ENCODE assay signal across 9 mouse cellular contexts in the genomic region with DNA sequence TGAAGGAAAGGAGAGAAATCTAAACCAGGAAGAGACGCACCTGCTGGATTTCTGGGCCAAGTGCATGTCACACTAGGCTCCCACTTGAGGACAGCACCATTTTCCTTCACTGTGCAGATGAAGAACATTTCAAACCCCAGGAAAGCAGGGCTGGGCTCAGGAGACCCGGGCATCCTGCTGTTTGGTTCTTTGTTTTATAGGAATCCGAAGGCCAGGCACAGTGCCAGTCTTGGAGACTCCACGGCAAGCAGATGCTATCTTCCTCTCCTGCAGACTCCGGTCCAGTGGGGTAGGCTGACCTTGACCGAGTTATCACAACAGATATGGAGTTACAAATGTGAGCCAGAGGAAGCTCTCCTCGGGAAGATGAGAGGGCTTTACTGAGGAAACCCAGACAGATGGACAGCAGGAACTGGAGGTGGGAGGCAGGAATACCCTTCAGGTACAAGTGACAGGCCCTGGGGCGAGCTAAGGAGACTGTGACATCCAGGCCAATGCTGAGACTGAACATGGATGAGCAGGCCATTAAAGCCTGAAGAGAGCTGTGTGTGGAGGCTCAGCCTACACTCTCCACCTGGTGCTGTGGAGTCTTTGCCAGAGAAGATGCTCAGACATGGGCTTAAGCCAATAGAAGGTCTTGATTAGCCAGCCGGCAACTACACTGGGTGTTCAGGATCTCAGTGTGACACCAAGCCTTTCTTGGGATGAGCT.
DNase-seq lines count a peak whose midpoint lies in the region; ATAC-seq and TF ChIP-seq lines count a peak whose summit lies in the region.
"Had no signal": no experiment of that assay in that cellular context is flagged by ENCODE, and none has a peak within 500 bp of the region (broad histone marks: within the 10 kb centered on the region; RNA-seq: fewer than 3 reads in every experiment).

No protein-coding gene starts in this region.

- no peaks in the 10 kb centered on the region for H3K9me3 ChIP-seq in hindbrain, embryonic 13.5 days
- H3K9me3 ChIP-seq: liver, embryonic 13.5 days had no signal

- no peak for TF ChIP-seq POLR2A in lung, adult 2 months (IDR thresholded peaks at IDR 0.05; ENCODE audit: borderline replicate concordance, extremely low read depth, low read depth, low read length)

- H3K4me3 ChIP-seq in lung, adult 2 months (replicated peaks; ENCODE audit: extremely low read depth, low read depth, low read length), result no peak overlapping the region
- no peak overlapping the region for H3K4me3 ChIP-seq in hindbrain, embryonic 13.5 days
- H3K4me3 ChIP-seq: liver, embryonic 13.5 days had no signal

- no peaks in the 10 kb centered on the region for H3K27me3 ChIP-seq in hindbrain, embryonic 13.5 days
- H3K27me3 ChIP-seq: liver, embryonic 13.5 days had no signal

- no peaks in the 10 kb centered on the region for H3K4me1 ChIP-seq in lung, adult 2 months (ENCODE audit: control insufficient read depth, insufficient read depth, low read length)
- H3K4me1 ChIP-seq in hindbrain, embryonic 13.5 days (replicated peaks), result peaks cover 66% of the 10 kb centered on the region
- H3K4me1 ChIP-seq: liver, embryonic 13.5 days had no signal

- peak; percentile 23 for DNase-seq in lung, postnatal 36 days
- DNase-seq in lung, adult 2 months, result no peak
- peak; percentile 90 for DNase-seq in brain, adult 2 months (ENCODE audit: low read depth, low spot score)
- DNase-seq in right cerebral cortex, postnatal 10 days (ENCODE audit: low spot score in 2 of 2), result peak; percentile 53 to 54
- no peak for DNase-seq in gastrocnemius, postnatal 10 days
- DNase-seq: liver, embryonic 13.5 days had no signal

- WGBS in lung, adult 2 months, result 53% methylated on average over 9 of the region's 9 CpGs
- 51% methylated on average over 9 of the region's 9 CpGs for WGBS in hindbrain, embryonic 13.5 days

- H3K36me3 ChIP-seq in hindbrain, embryonic 13.5 days, result no peaks in the 10 kb centered on the region
- H3K36me3 ChIP-seq: liver, embryonic 13.5 days had no signal

- H3K27ac ChIP-seq in hindbrain, embryonic 13.5 days, result peak overlapping the region; percentile 87
- H3K27ac ChIP-seq: liver, embryonic 13.5 days had no signal

- ATAC-seq in hindbrain, embryonic 13.5 days (ENCODE audit: low FRiP score), result no peak
- no peak for ATAC-seq in megakaryocyte progenitor cell, adult 5-6 weeks (replicated peaks; ENCODE audit: poor library complexity)
- no peak for ATAC-seq in activated CD4-positive, CD25-positive, alpha-beta regulatory T cell, adult 4 months

- no peak overlapping the region for H3K9ac ChIP-seq in hindbrain, embryonic 13.5 days
- H3K9ac ChIP-seq: liver, embryonic 13.5 days had no signal

- no peak overlapping the region for H3K4me2 ChIP-seq in hindbrain, embryonic 13.5 days
- H3K4me2 ChIP-seq: liver, embryonic 13.5 days had no signal

- TF ChIP-seq CTCF in lung, adult 2 months (IDR thresholded peaks at IDR 0.05; ENCODE audit: insufficient read depth, low read length), result no peak

Comparison
In these comparisons a context has a peak if more than half of its experiments do, and no peak if none do; other contexts are left out.
1. DNase-seq: peak in lung, postnatal 36 days (single experiment), brain, adult 2 months (single experiment) and right cerebral cortex, postnatal 10 days (2 of 2); none in lung, adult 2 months (single experiment) and gastrocnemius, postnatal 10 days (single experiment).